ENCODE assay signal across 21 mouse cellular contexts in genomic region chr7:144291478-144291877, GRCm38 (mm10).
DNase-seq lines count a peak whose midpoint lies in the region; ATAC-seq lines count a peak whose summit lies in the region.
"Had no signal": no experiment of that assay in that cellular context is flagged by ENCODE, and none has a peak within 500 bp of the region (broad histone marks: within the 10 kb centered on the region; RNA-seq: fewer than 3 reads in every experiment).

No protein-coding gene starts in this region.

- 62% methylated on average over 7 of the region's 7 CpGs for WGBS in kidney, embryonic 14.5 days
- 55% methylated on average over 7 of the region's 7 CpGs for WGBS in neural tube, embryonic 13.5 days
- WGBS in neural tube, embryonic 15.5 days = 39% methylated on average over 7 of the region's 7 CpGs

- no peak for ATAC-seq in kidney, embryonic 14.5 days (ENCODE audit: low FRiP score, low TSS enrichment)
- ATAC-seq in neural tube, embryonic 13.5 days (ENCODE audit: low read depth) = no peak
- ATAC-seq in neural tube, embryonic 15.5 days (ENCODE audit: low FRiP score) = no peak
- ATAC-seq in megakaryocyte-erythroid progenitor cell, adult 5-6 weeks (replicated peaks; ENCODE audit: low FRiP score, low TSS enrichment, poor library complexity, severe bottlenecking) = no peak
- ATAC-seq: forebrain, embryonic 15.5 days; intestine, postnatal 0 days had no signal

- H3K27me3 ChIP-seq in kidney, embryonic 14.5 days (ENCODE audit: control insufficient read depth, insufficient read depth, low read length) = no peaks in the 10 kb centered on the region
- H3K27me3 ChIP-seq in neural tube, embryonic 13.5 days = no peaks in the 10 kb centered on the region
- H3K27me3 ChIP-seq in neural tube, embryonic 15.5 days (replicated peaks) = no peaks in the 10 kb centered on the region
- H3K27me3 ChIP-seq: forebrain, embryonic 15.5 days; liver, embryonic 15.5 days had no signal

- no peaks in the 10 kb centered on the region for H3K36me3 ChIP-seq in kidney, embryonic 14.5 days (ENCODE audit: control insufficient read depth, insufficient read depth, low read length)
- no peaks in the 10 kb centered on the region for H3K36me3 ChIP-seq in neural tube, embryonic 13.5 days
- H3K36me3 ChIP-seq in neural tube, embryonic 15.5 days = no peaks in the 10 kb centered on the region
- H3K36me3 ChIP-seq: forebrain, embryonic 15.5 days; G1E; heart, embryonic 15.5 days; limb, embryonic 15.5 days; liver, embryonic 15.5 days had no signal

- no peak overlapping the region for H3K4me2 ChIP-seq in kidney, embryonic 14.5 days (replicated peaks; ENCODE audit: low read depth, low read length)
- no peak overlapping the region for H3K4me2 ChIP-seq in neural tube, embryonic 13.5 days
- no peak overlapping the region for H3K4me2 ChIP-seq in neural tube, embryonic 15.5 days
- H3K4me2 ChIP-seq: forebrain, embryonic 15.5 days; heart, embryonic 15.5 days; limb, embryonic 15.5 days; liver, embryonic 15.5 days had no signal

- H3K9me3 ChIP-seq in kidney, embryonic 14.5 days (ENCODE audit: control insufficient read depth, low read length) = no peaks in the 10 kb centered on the region
- H3K9me3 ChIP-seq in neural tube, embryonic 13.5 days = no peaks in the 10 kb centered on the region
- H3K9me3 ChIP-seq in neural tube, embryonic 15.5 days (replicated peaks) = no peaks in the 10 kb centered on the region
- H3K9me3 ChIP-seq: forebrain, embryonic 15.5 days; G1E; heart, embryonic 15.5 days; limb, embryonic 15.5 days; liver, embryonic 15.5 days; megakaryocyte, embryonic 14.5 days had no signal

- H3K4me3 ChIP-seq in kidney, embryonic 14.5 days (ENCODE audit: low read length) = no peak overlapping the region
- no peak overlapping the region for H3K4me3 ChIP-seq in neural tube, embryonic 13.5 days
- no peak overlapping the region for H3K4me3 ChIP-seq in neural tube, embryonic 15.5 days (replicated peaks)
- H3K4me3 ChIP-seq: forebrain, embryonic 15.5 days; heart, embryonic 15.5 days; limb, embryonic 15.5 days; liver, embryonic 15.5 days; megakaryocyte, embryonic 14.5 days; myocyte had no signal

- no peak overlapping the region for H3K27ac ChIP-seq in kidney, embryonic 14.5 days (ENCODE audit: low read depth, low read length)
- peak overlapping the region; percentile 82 for H3K27ac ChIP-seq in neural tube, embryonic 13.5 days (replicated peaks)
- peak overlapping the region; percentile 69 for H3K27ac ChIP-seq in neural tube, embryonic 15.5 days (replicated peaks)
- H3K27ac ChIP-seq: forebrain, embryonic 15.5 days; heart, embryonic 15.5 days; limb, embryonic 15.5 days; liver, embryonic 15.5 days; stomach, postnatal 0 days had no signal

- DNase-seq in cerebellum, postnatal 14 days = peak; percentile 48 to 65
- no peak for DNase-seq in cerebellum, postnatal 36 days
- peak; percentile 10 to 14 for DNase-seq in kidney, postnatal 36 days
- no peak for DNase-seq in neural tube, embryonic 10.5 days (ENCODE audit: extremely low spot score, low spot score)
- DNase-seq: cerebellum, adult 9-11 months; embryo, embryonic 11 days; gastrocnemius, postnatal 14 days; lung, postnatal 14 days had no signal

- no peak overlapping the region for H3K9ac ChIP-seq in kidney, embryonic 14.5 days (ENCODE audit: low read depth, low read length)
- peak overlapping the region; percentile 28; the same call in 1 of the 2 replicates for H3K9ac ChIP-seq in neural tube, embryonic 13.5 days
- H3K9ac ChIP-seq in neural tube, embryonic 15.5 days (replicated peaks) = no peak overlapping the region
- H3K9ac ChIP-seq: forebrain, embryonic 15.5 days; heart, embryonic 15.5 days; limb, embryonic 15.5 days; liver, embryonic 15.5 days had no signal

- no peaks in the 10 kb centered on the region for H3K4me1 ChIP-seq in kidney, embryonic 14.5 days (ENCODE audit: control insufficient read depth, insufficient read depth, low read length)
- H3K4me1 ChIP-seq in neural tube, embryonic 13.5 days (replicated peaks) = peaks cover 81% of the 10 kb centered on the region
- peaks cover 81% of the 10 kb centered on the region for H3K4me1 ChIP-seq in neural tube, embryonic 15.5 days
- H3K4me1 ChIP-seq: heart, embryonic 15.5 days; limb, embryonic 15.5 days; liver, embryonic 15.5 days had no signal

Comparison
In these comparisons a context has a peak if more than half of its experiments do, and no peak if none do; other contexts are left out.
1. DNase-seq: peak in cerebellum, postnatal 14 days (2 of 2) and kidney, postnatal 36 days (2 of 2); none in cerebellum, postnatal 36 days (0 of 2) and neural tube, embryonic 10.5 days (single experiment).